Mouse (Mus musculus): ENCODE data around the gene Erich6b. TPM values are rescaled to one million over a fixed set of nuclear protein-coding genes. Genes with fewer than 3 reads are reported as not detected.

Erich6b gene
- polyA plus RNA-seq, 2 experiments: not detected

GRCm38 (mm10) chr14:75711731-75712130, 69.7 kb downstream of the Erich6b start:
- H3K27ac ChIP-seq: no peak overlapping the region
- H3K4me3 ChIP-seq (ENCODE audit: insufficient read depth in 1 of 2, low read depth in 2 of 2, low read length in 2 of 2): no peak overlapping the region
- ATAC-seq (ENCODE audit: insufficient read depth): no peak
- no peaks in the 10 kb centered on the region for H3K9me3 ChIP-seq (ENCODE audit: control insufficient read depth, low read length)
- WGBS (ENCODE audit: insufficient replicate concordance): 70% methylated on average over 3 of the region's 3 CpGs
- H3K9ac ChIP-seq (replicated peaks): no peak overlapping the region
- H3K27me3 ChIP-seq (ENCODE audit: control insufficient read depth, insufficient read depth, low read length): no peaks in the 10 kb centered on the region
- H3K36me3 ChIP-seq (replicated peaks; ENCODE audit: control insufficient read depth, insufficient read depth, low read depth): peaks cover 32% of the 10 kb centered on the region
- DNase-seq (ENCODE audit: low read depth in 3 of 3, low spot score in 3 of 3): no peak
- no peak for TF ChIP-seq EP300 (IDR thresholded peaks at IDR 0.05; ENCODE audit: low read depth)
- TF ChIP-seq CTCF (IDR thresholded peaks at IDR 0.05; ENCODE audit: low read depth): no peak
- H3K4me1 ChIP-seq (replicated peaks; ENCODE audit: control insufficient read depth in 2 of 2, insufficient read depth in 2 of 2, low read length in 1 of 2): no peaks in the 10 kb centered on the region
- H3K4me2 ChIP-seq (ENCODE audit: low read depth): no peak overlapping the region

- Histone ChIP-seq H3K9ac (replicated peaks) (no peak overlapping the region), H3K36me3 (replicated peaks; ENCODE audit: control insufficient read depth, insufficient read depth, low read depth) (peaks cover 32% of the 10 kb centered on the region), H3K9me3 (ENCODE audit: control insufficient read depth, low read length) (no peaks in the 10 kb centered on the region), H3K4me2 (ENCODE audit: low read depth) (no peak overlapping the region), H3K27ac (no peak overlapping the region), H3K27me3 (ENCODE audit: control insufficient read depth, insufficient read depth, low read length) (no peaks in the 10 kb centered on the region), H3K4me1 (replicated peaks; ENCODE audit: control insufficient read depth in 2 of 2, insufficient read depth in 2 of 2, low read length in 1 of 2) (no peaks in the 10 kb centered on the region), H3K4me3 (ENCODE audit: insufficient read depth in 1 of 2, low read depth in 2 of 2, low read length in 2 of 2) (no peak overlapping the region)
- ATAC-seq (ENCODE audit: insufficient read depth): no peak
- TF ChIP-seq CTCF (IDR thresholded peaks at IDR 0.05; ENCODE audit: low read depth) (no peak), EP300 (IDR thresholded peaks at IDR 0.05; ENCODE audit: low read depth) (no peak)
- no peak for DNase-seq (ENCODE audit: low read depth in 3 of 3, low spot score in 3 of 3)
- 78% methylated on average over 5 of the region's 5 CpGs for WGBS (ENCODE audit: insufficient replicate concordance)
Measured at GRCm38 (mm10) chr14:75712687-75713086, 70.6 kb downstream of the Erich6b start.

- peaks cover 28% of the 10 kb centered on the region for H3K36me3 ChIP-seq (replicated peaks; ENCODE audit: control insufficient read depth, insufficient read depth, low read depth)
- no peak for DNase-seq (ENCODE audit: low read depth in 3 of 3, low spot score in 3 of 3)
Measured at GRCm38 (mm10) chr14:75713661-75714060, 71.6 kb downstream of the Erich6b start.

GRCm38 (mm10) chr14:75716410-75716809, 74.4 kb downstream of the Erich6b start:
- 89% methylated on average over 4 of the region's 4 CpGs for WGBS (ENCODE audit: insufficient replicate concordance)
- ATAC-seq (ENCODE audit: insufficient read depth): no peak
- Histone ChIP-seq H3K36me3 (replicated peaks; ENCODE audit: control insufficient read depth, insufficient read depth, low read depth) (peaks cover 41% of the 10 kb centered on the region), H3K9me3 (ENCODE audit: control insufficient read depth, low read length) (no peaks in the 10 kb centered on the region), H3K9ac (replicated peaks) (no peak overlapping the region), H3K4me1 (replicated peaks; ENCODE audit: control insufficient read depth in 2 of 2, insufficient read depth in 2 of 2, low read length in 1 of 2) (no peaks in the 10 kb centered on the region), H3K27me3 (ENCODE audit: control insufficient read depth, insufficient read depth, low read length) (no peaks in the 10 kb centered on the region), H3K4me2 (ENCODE audit: low read depth) (no peak overlapping the region), H3K27ac (no peak overlapping the region), H3K4me3 (ENCODE audit: insufficient read depth in 1 of 2, low read depth in 2 of 2, low read length in 2 of 2) (no peak overlapping the region)
- DNase-seq (ENCODE audit: low read depth in 3 of 3, low spot score in 3 of 3): no peak
- TF ChIP-seq EP300 (IDR thresholded peaks at IDR 0.05; ENCODE audit: low read depth): no peak
- no peak for TF ChIP-seq CTCF (IDR thresholded peaks at IDR 0.05; ENCODE audit: low read depth)

More at GRCm38 (mm10) chr14:75713661-75714060, 71.6 kb downstream of the Erich6b start:
- no peak for ATAC-seq (ENCODE audit: insufficient read depth)
- Histone ChIP-seq H3K9ac (replicated peaks) (no peak overlapping the region), H3K4me3 (ENCODE audit: insufficient read depth in 1 of 2, low read depth in 2 of 2, low read length in 2 of 2) (no peak overlapping the region), H3K4me2 (ENCODE audit: low read depth) (no peak overlapping the region), H3K9me3 (ENCODE audit: control insufficient read depth, low read length) (no peaks in the 10 kb centered on the region), H3K4me1 (replicated peaks; ENCODE audit: control insufficient read depth in 2 of 2, insufficient read depth in 2 of 2, low read length in 1 of 2) (no peaks in the 10 kb centered on the region), H3K27me3 (ENCODE audit: control insufficient read depth, insufficient read depth, low read length) (no peaks in the 10 kb centered on the region), H3K27ac (no peak overlapping the region)
- no peak for TF ChIP-seq CTCF (IDR thresholded peaks at IDR 0.05; ENCODE audit: low read depth)
- TF ChIP-seq EP300 (IDR thresholded peaks at IDR 0.05; ENCODE audit: low read depth): no peak
- WGBS (ENCODE audit: insufficient replicate concordance): 77% methylated on average over 4 of the region's 4 CpGs

Other genes with a start within 250 kb of the Erich6b start
- 0.15 and 0.17 TPM in 2 replicates for gene Siah3, start 186.3 kb upstream of the Erich6b start, polyA plus RNA-seq (2012; rRNA removed)
- 0.09 and 0.18 TPM in 2 replicates for gene Siah3, start 186.3 kb upstream of the Erich6b start, polyA plus RNA-seq (2014; fragmentation: Nextera tagmentation; extraction: Ambion mirVana)
- gene Spert, start 49.1 kb upstream of the Erich6b start, polyA plus RNA-seq (2012; rRNA removed): not detected in 2 replicates
- gene Spert, start 49.1 kb upstream of the Erich6b start, polyA plus RNA-seq (2014; fragmentation: Nextera tagmentation; extraction: Ambion mirVana): not detected in 2 replicates
- 5.2 and 6.9 TPM in 2 replicates for gene Cog3, start 112.3 kb downstream of the Erich6b start, polyA plus RNA-seq (2012; rRNA removed)
- 7.3 and 7.8 TPM in 2 replicates for gene Cog3, start 112.3 kb downstream of the Erich6b start, polyA plus RNA-seq (2014; fragmentation: Nextera tagmentation; extraction: Ambion mirVana)
- gene Slc25a30, start 144.8 kb downstream of the Erich6b start, polyA plus RNA-seq (2012; rRNA removed): 2.6 and 3.8 TPM in 2 replicates
- 2.0 and 2.8 TPM in 2 replicates for gene Slc25a30, start 144.8 kb downstream of the Erich6b start, polyA plus RNA-seq (2014; fragmentation: Nextera tagmentation; extraction: Ambion mirVana)
- gene Tpt1, start 202.8 kb downstream of the Erich6b start, polyA plus RNA-seq (2012; rRNA removed): 857 and 1,453 TPM in 2 replicates
- 684 and 702 TPM in 2 replicates for gene Tpt1, start 202.8 kb downstream of the Erich6b start, polyA plus RNA-seq (2014; fragmentation: Nextera tagmentation; extraction: Ambion mirVana)